Mouse (Mus musculus): ENCODE results near the gene Zscan22. TPM values are rescaled to one million over a fixed set of nuclear protein-coding genes. Genes with fewer than 3 reads are reported as not detected.
A peak's percentile ranks its signal among the peaks of the same experiment; 100 is the strongest.
"Not testable (repeated sequence)": the region's sequence is repeated elsewhere in the genome, so short reads cannot be mapped to it uniquely, and the experiment has no call there.

The Zscan22 gene
- total RNA-seq, 1 experiment: 5.7 TPM

GRCm38 (mm10) chr7:12910181-12910668 is 12.6 kb downstream of the Zscan22 start:
- TF ChIP-seq ZC3H11A (IDR thresholded peaks at IDR 0.05; ENCODE audit: borderline replicate concordance, low read depth, low read length) (no peak), CHD2 (IDR thresholded peaks at IDR 0.05; ENCODE audit: low read depth, low read length) (no peak), ZNF384 (IDR thresholded peaks at IDR 0.05; ENCODE audit: low read depth, low read length) (no peak), HCFC1 (IDR thresholded peaks at IDR 0.05; ENCODE audit: borderline replicate concordance, insufficient read depth, low read length) (peak; percentile 87), MAFK (IDR thresholded peaks at IDR 0.05; ENCODE audit: insufficient read depth, low read depth, low read length) (no peak)
- H3K9me3 ChIP-seq (ENCODE audit: control insufficient read depth, insufficient read depth, low read depth, low read length): no peaks in the 10 kb centered on the region
- H3K9ac ChIP-seq (ENCODE audit: insufficient read depth, low read depth, low read length, poor library complexity, severe bottlenecking): peak overlapping the region; percentile 89
- in situ Hi-C loops (cut with MboI; ENCODE audit: low sequenced_read_pairs in 2 of 2, unreplicated experiment in 2 of 2): no loop called here
- no peak for DNase-seq (ENCODE audit: low read depth, low spot score)
- H3K27ac ChIP-seq (ENCODE audit: insufficient read depth, low read depth, low read length, poor library complexity, severe bottlenecking): peak overlapping the region; percentile 85
- H3K4me3 ChIP-seq (ENCODE audit: insufficient read depth in 1 of 2, low read depth in 1 of 2, low read length in 2 of 2, poor library complexity in 1 of 2, severe bottlenecking in 1 of 2): peak overlapping the region; percentile 84 to 89
- peaks cover 19% of the 10 kb centered on the region for H3K36me3 ChIP-seq (ENCODE audit: control insufficient read depth, insufficient read depth, low read length, poor library complexity, severe bottlenecking)
- H3K4me1 ChIP-seq (ENCODE audit: control insufficient read depth in 2 of 2, insufficient read depth in 2 of 2, low read length in 2 of 2, poor library complexity in 1 of 2): peaks cover 0 to 2% of the 10 kb centered on the region in 2 experiments; a peak in 1 of 4 replicates

- no peak for DNase-seq (ENCODE audit: low read depth, low spot score)
- H3K27ac ChIP-seq (ENCODE audit: insufficient read depth, low read depth, low read length, poor library complexity, severe bottlenecking): no peak overlapping the region
- H3K4me1 ChIP-seq (ENCODE audit: control insufficient read depth in 2 of 2, insufficient read depth in 2 of 2, low read length in 2 of 2, poor library complexity in 1 of 2): peaks cover 0 to 2% of the 10 kb centered on the region in 2 experiments; a peak in 1 of 4 replicates
- H3K9me3 ChIP-seq (ENCODE audit: control insufficient read depth, insufficient read depth, low read depth, low read length): no peaks in the 10 kb centered on the region
- in situ Hi-C loops (cut with MboI; ENCODE audit: low sequenced_read_pairs in 2 of 2, unreplicated experiment in 2 of 2): no loop called here
- no peak overlapping the region for H3K9ac ChIP-seq (ENCODE audit: insufficient read depth, low read depth, low read length, poor library complexity, severe bottlenecking)
- H3K4me3 ChIP-seq (ENCODE audit: insufficient read depth in 1 of 2, low read depth in 1 of 2, low read length in 2 of 2, poor library complexity in 1 of 2, severe bottlenecking in 1 of 2): no peak overlapping the region
- TF ChIP-seq MAFK (IDR thresholded peaks at IDR 0.05; ENCODE audit: insufficient read depth, low read depth, low read length) (no peak), CHD2 (IDR thresholded peaks at IDR 0.05; ENCODE audit: low read depth, low read length) (no peak), ZC3H11A (IDR thresholded peaks at IDR 0.05; ENCODE audit: borderline replicate concordance, low read depth, low read length) (no peak), ZNF384 (IDR thresholded peaks at IDR 0.05; ENCODE audit: low read depth, low read length) (no peak), HCFC1 (IDR thresholded peaks at IDR 0.05; ENCODE audit: borderline replicate concordance, insufficient read depth, low read length) (no peak)
- peaks cover under 1% of the 10 kb centered on the region; the same call in 1 of the 2 replicates for H3K36me3 ChIP-seq (ENCODE audit: control insufficient read depth, insufficient read depth, low read length, poor library complexity, severe bottlenecking)
Observed at GRCm38 (mm10) chr7:12913556-12913955, 15.9 kb downstream of the Zscan22 start.

GRCm38 (mm10) chr7:12920495-12920894 is 22.9 kb downstream of the Zscan22 start:
- not testable (repeated sequence) for H3K27ac ChIP-seq (ENCODE audit: insufficient read depth, low read depth, low read length, poor library complexity, severe bottlenecking); DNase-seq (ENCODE audit: low read depth, low spot score); H3K4me1 ChIP-seq (ENCODE audit: control insufficient read depth in 2 of 2, insufficient read depth in 2 of 2, low read length in 2 of 2, poor library complexity in 1 of 2); H3K9me3 ChIP-seq (ENCODE audit: control insufficient read depth, insufficient read depth, low read depth, low read length)
- H3K4me3 ChIP-seq (ENCODE audit: insufficient read depth in 1 of 2, low read depth in 1 of 2, low read length in 2 of 2, poor library complexity in 1 of 2, severe bottlenecking in 1 of 2): peak overlapping the region; percentile 42 to 62
- H3K9ac ChIP-seq (ENCODE audit: insufficient read depth, low read depth, low read length, poor library complexity, severe bottlenecking): peak overlapping the region; percentile 66; the same call in 1 of the 2 replicates
- in situ Hi-C loops (cut with MboI; ENCODE audit: low sequenced_read_pairs in 2 of 2, unreplicated experiment in 2 of 2): loop anchor here in 1 of 2 experiments (10.0 kb wide), 1 partner anchor 124 kb away; no protein-coding TSS in a partner anchor
- H3K36me3 ChIP-seq (ENCODE audit: control insufficient read depth, insufficient read depth, low read length, poor library complexity, severe bottlenecking): peaks cover 27% of the 10 kb centered on the region

GRCm38 (mm10) chr7:12921318-12921704 is 23.7 kb downstream of the Zscan22 start:
- no peaks in the 10 kb centered on the region for H3K9me3 ChIP-seq (ENCODE audit: control insufficient read depth, insufficient read depth, low read depth, low read length)
- H3K27ac ChIP-seq (ENCODE audit: insufficient read depth, low read depth, low read length, poor library complexity, severe bottlenecking): peak overlapping the region; percentile 94
- peaks cover 0 to 2% of the 10 kb centered on the region in 2 experiments; a peak in 1 of 4 replicates for H3K4me1 ChIP-seq (ENCODE audit: control insufficient read depth in 2 of 2, insufficient read depth in 2 of 2, low read length in 2 of 2, poor library complexity in 1 of 2)
- in situ Hi-C loops (cut with MboI; ENCODE audit: low sequenced_read_pairs in 2 of 2, unreplicated experiment in 2 of 2): loop anchor here in 1 of 2 experiments (10.0 kb wide), 1 partner anchor 123 kb away; no protein-coding TSS in a partner anchor
- DNase-seq (ENCODE audit: low read depth, low spot score): no peak
- peak overlapping the region; percentile 99 for H3K9ac ChIP-seq (ENCODE audit: insufficient read depth, low read depth, low read length, poor library complexity, severe bottlenecking)
- TF ChIP-seq MAFK (IDR thresholded peaks at IDR 0.05; ENCODE audit: insufficient read depth, low read depth, low read length) (no peak), ZC3H11A (IDR thresholded peaks at IDR 0.05; ENCODE audit: borderline replicate concordance, low read depth, low read length) (no peak), CHD2 (IDR thresholded peaks at IDR 0.05; ENCODE audit: low read depth, low read length) (no peak), HCFC1 (IDR thresholded peaks at IDR 0.05; ENCODE audit: borderline replicate concordance, insufficient read depth, low read length) (no peak), ZNF384 (IDR thresholded peaks at IDR 0.05; ENCODE audit: low read depth, low read length) (no peak)
- peak overlapping the region; percentile 83 to 91 for H3K4me3 ChIP-seq (ENCODE audit: insufficient read depth in 1 of 2, low read depth in 1 of 2, low read length in 2 of 2, poor library complexity in 1 of 2, severe bottlenecking in 1 of 2)
- H3K36me3 ChIP-seq (ENCODE audit: control insufficient read depth, insufficient read depth, low read length, poor library complexity, severe bottlenecking): peaks cover 35% of the 10 kb centered on the region

Data from ES-E14 (cell line).